Mouse (Mus musculus): Measurements from ENCODE around the gene Plvap. TPM values are rescaled to one million over a fixed set of nuclear protein-coding genes. Genes with fewer than 3 reads are reported as not detected.
A peak's percentile ranks its signal among the peaks of the same experiment; 100 is the strongest.

Gene Plvap
- total and polyA plus RNA-seq, 2 experiments from 2014 or later, result 4.0 to 6.9 TPM

GRCm38 (mm10) chr8:71466198-71466597 lies 45.4 kb downstream of the Plvap start:
- no peak overlapping the region for H3K9ac ChIP-seq
- no peaks in the 10 kb centered on the region for H3K9me3 ChIP-seq (ENCODE audit: low read length)
- 91% methylated on average over 5 of the region's 5 CpGs for WGBS
- no peak for TF ChIP-seq CTCF (IDR thresholded peaks at IDR 0.05; ENCODE audit: low read depth)
- ATAC-seq (no peak), DNase-seq (no peak)
- peaks cover 4% of the 10 kb centered on the region for H3K36me3 ChIP-seq (ENCODE audit: insufficient read depth)
- H3K4me1 ChIP-seq (ENCODE audit: insufficient read depth), result peaks cover 28% of the 10 kb centered on the region
- no peaks in the 10 kb centered on the region for H3K27me3 ChIP-seq (ENCODE audit: insufficient read depth, low read length)
- H3K4me2 ChIP-seq (ENCODE audit: low read depth), result no peak overlapping the region
- H3K27ac ChIP-seq (ENCODE audit: low read depth, low read length), result no peak overlapping the region
- H3K4me3 ChIP-seq (ENCODE audit: low read depth, low read length), result no peak overlapping the region

DNA sequence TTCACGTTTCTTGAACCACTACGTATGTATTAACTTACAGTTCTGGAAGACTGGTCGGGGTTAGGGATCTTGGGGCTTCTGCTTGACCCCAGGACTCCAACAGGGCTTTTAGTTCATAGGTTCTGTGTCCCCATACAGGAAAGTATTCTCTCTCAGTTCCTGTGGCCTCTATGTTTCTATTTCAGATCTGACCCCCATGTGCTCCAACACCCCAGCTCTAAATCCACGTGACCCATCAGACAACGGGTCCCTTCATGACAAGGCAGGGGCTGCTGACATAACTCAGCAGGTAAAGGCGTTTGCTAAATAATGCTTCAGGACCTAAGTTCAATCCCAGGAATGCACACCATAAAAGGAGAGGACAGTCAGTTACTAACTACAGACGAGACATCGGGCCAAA lies 45.8 kb downstream of the Plvap start:
- WGBS, result 81% methylated on average over 8 of the region's 8 CpGs
- no peak for ATAC-seq
- no peaks in the 10 kb centered on the region for H3K27me3 ChIP-seq (ENCODE audit: insufficient read depth, low read length)

GRCm38 (mm10) chr8:71464513-71465500 lies 46.7 kb downstream of the Plvap start, which contains the start of gene Mrpl34:
Gene Mrpl34 (plus strand): TSS chr8:71464959.
- WGBS, result under 1% methylated on average over 59 of the region's 59 CpGs
- peaks cover 21% of the 10 kb centered on the region for H3K4me1 ChIP-seq (ENCODE audit: insufficient read depth)

More for the DNA sequence above, 45.8 kb downstream of the Plvap start:
- Histone ChIP-seq H3K27ac (ENCODE audit: low read depth, low read length) (no peak overlapping the region), H3K9ac (peak overlapping the region; percentile 58; the same call in 1 of the 2 replicates), H3K4me3 (ENCODE audit: low read depth, low read length) (peak overlapping the region; percentile 70), H3K9me3 (ENCODE audit: low read length) (no peaks in the 10 kb centered on the region), H3K36me3 (ENCODE audit: insufficient read depth) (peaks cover 6% of the 10 kb centered on the region), H3K4me2 (ENCODE audit: low read depth) (peak overlapping the region; percentile 94), H3K4me1 (ENCODE audit: insufficient read depth) (peaks cover 28% of the 10 kb centered on the region)
- no peak for DNase-seq
- TF ChIP-seq CTCF (IDR thresholded peaks at IDR 0.05; ENCODE audit: low read depth), result no peak

GRCm38 (mm10) chr8:71463188-71464033 lies 48.1 kb downstream of the Plvap start, which contains the start of gene Abhd8:
Gene Abhd8 (minus strand): TSS chr8:71463655.
- peak within 1 kb of the TSS; percentile 89 for H3K9ac ChIP-seq
- no peaks in the 10 kb centered on the region for H3K9me3 ChIP-seq (ENCODE audit: low read length)
- peak; percentile 84 for ATAC-seq
- H3K4me2 ChIP-seq (ENCODE audit: low read depth), result peak within 1 kb of the TSS; percentile 94
- H3K27ac ChIP-seq (ENCODE audit: low read depth, low read length), result peak within 1 kb of the TSS; percentile 82
- no peak for TF ChIP-seq CTCF (IDR thresholded peaks at IDR 0.05; ENCODE audit: low read depth)
- H3K4me3 ChIP-seq (ENCODE audit: low read depth, low read length), result peak within 1 kb of the TSS; percentile 70
- H3K4me1 ChIP-seq (ENCODE audit: insufficient read depth), result peaks cover 19% of the 10 kb centered on the region
- peak; percentile 97 for DNase-seq
- no peaks in the 10 kb centered on the region for H3K27me3 ChIP-seq (ENCODE audit: insufficient read depth, low read length)
- WGBS, result under 1% methylated on average over 55 of the region's 55 CpGs
- H3K36me3 ChIP-seq (ENCODE audit: insufficient read depth), result peaks cover 22% of the 10 kb centered on the region

More at GRCm38 (mm10) chr8:71464513-71465500, 46.7 kb downstream of the Plvap start, which contains the start of gene Mrpl34:
- ATAC-seq, result peak; percentile 60
- Histone ChIP-seq H3K9ac (peak within 1 kb of the TSS; percentile 89), H3K9me3 (ENCODE audit: low read length) (no peaks in the 10 kb centered on the region), H3K27me3 (ENCODE audit: insufficient read depth, low read length) (no peaks in the 10 kb centered on the region), H3K36me3 (ENCODE audit: insufficient read depth) (peaks cover 11% of the 10 kb centered on the region), H3K27ac (ENCODE audit: low read depth, low read length) (peak within 1 kb of the TSS; percentile 82), H3K4me3 (ENCODE audit: low read depth, low read length) (peak within 1 kb of the TSS; percentile 70), H3K4me2 (ENCODE audit: low read depth) (peak within 1 kb of the TSS; percentile 94)
- DNase-seq, result peak; percentile 100
- peak; percentile 98 for TF ChIP-seq CTCF (IDR thresholded peaks at IDR 0.05; ENCODE audit: low read depth)

- Histone ChIP-seq H3K27ac (ENCODE audit: low read depth, low read length) (peak overlapping the region; percentile 78), H3K27me3 (ENCODE audit: insufficient read depth, low read length) (no peaks in the 10 kb centered on the region), H3K9ac (peak overlapping the region; percentile 89), H3K4me3 (ENCODE audit: low read depth, low read length) (peak overlapping the region; percentile 70), H3K4me2 (ENCODE audit: low read depth) (peak overlapping the region; percentile 94), H3K9me3 (ENCODE audit: low read length) (no peaks in the 10 kb centered on the region), H3K36me3 (ENCODE audit: insufficient read depth) (peaks cover 29% of the 10 kb centered on the region), H3K4me1 (ENCODE audit: insufficient read depth) (peaks cover 19% of the 10 kb centered on the region)
- peak; percentile 61 for DNase-seq
- 3% methylated on average over 16 of the region's 16 CpGs for WGBS
- ATAC-seq, result peak; percentile 2
- peak; percentile 22; the same call in 1 of the 2 replicates for TF ChIP-seq CTCF (IDR thresholded peaks at IDR 0.05; ENCODE audit: low read depth)
Observed at GRCm38 (mm10) chr8:71462786-71463185, 48.8 kb downstream of the Plvap start.

GRCm38 (mm10) chr8:71462191-71462590 lies 49.4 kb downstream of the Plvap start:
- ATAC-seq (no peak), DNase-seq (no peak)
- H3K36me3 ChIP-seq (ENCODE audit: insufficient read depth), result peaks cover 35% of the 10 kb centered on the region
- H3K4me3 ChIP-seq (ENCODE audit: low read depth, low read length), result peak overlapping the region; percentile 70; the same call in 1 of the 2 replicates
- H3K27ac ChIP-seq (ENCODE audit: low read depth, low read length), result no peak overlapping the region
- H3K4me1 ChIP-seq (ENCODE audit: insufficient read depth), result peaks cover 19% of the 10 kb centered on the region
- no peaks in the 10 kb centered on the region for H3K27me3 ChIP-seq (ENCODE audit: insufficient read depth, low read length)
- TF ChIP-seq CTCF (IDR thresholded peaks at IDR 0.05; ENCODE audit: low read depth), result no peak
- H3K9ac ChIP-seq, result peak overlapping the region; percentile 89
- 69% methylated on average over 4 of the region's 4 CpGs for WGBS
- H3K4me2 ChIP-seq (ENCODE audit: low read depth), result peak overlapping the region; percentile 94
- no peaks in the 10 kb centered on the region for H3K9me3 ChIP-seq (ENCODE audit: low read length)

All from forebrain, postnatal 0 days (tissue).